Mouse (Mus musculus) ES-Bruce4 (cell line): ENCODE data around the gene Vsig2.

Experiments
- CTCF ChIP-seq: IDR thresholded peaks from one replicate; pipeline ENCODE4 v1.8.1; 2011; ENCODE audit warnings: low read depth, low read length
- EP300 ChIP-seq: IDR thresholded peaks from 2 replicates; pipeline ENCODE4 v1.6.1; 2011; ENCODE audit warnings: low read depth, low read length; ENCODE audit not compliant: insufficient read depth
- POLR2A ChIP-seq: IDR thresholded peaks from one replicate; pipeline ENCODE4 v1.8.1; 2011; ENCODE audit warnings: low read length; ENCODE audit not compliant: insufficient read depth

GRCm38 (mm10) chr9:37514456-37514855 is 24.6 kb upstream of the Vsig2 start:
- TF ChIP-seq EP300, result no peak
- no peak for TF ChIP-seq CTCF
- TF ChIP-seq POLR2A, result no peak
